Mouse (Mus musculus) megakaryocyte progenitor cell, adult 5-6 weeks (primary cell): ENCODE data around the gene Wipf1. TPM values are rescaled to one million over a fixed set of nuclear protein-coding genes. Genes with fewer than 3 reads are reported as not detected.

Experiments used
- ATAC-seq: replicated peaks from 2 replicates; pipeline ENCODE4 v1.8.0; 2016; ENCODE audit warnings: mild to moderate bottlenecking, moderate TSS enrichment, inconsistent platforms; ENCODE audit not compliant: poor library complexity
- total RNA-seq, 2 experiments: library from RNA; stranded (forward) in 1 of 2; stranded (reverse) in 1 of 2; fragments of 157-497, 149-512 nt in 1 of 2; fragments of 200-1000 nt in 1 of 2; gene quantifications; 2 replicates each; pipeline versions ENCODE4 v1.2.3 to v1.2.4; 2015 to 2017

The Wipf1 gene
- total RNA-seq, 2 experiments from 2014 or later: 13.7 to 39.1 TPM

GRCm38 (mm10) chr2:73450172-73450715 is 79.3 kb downstream of the Wipf1 start:
- ATAC-seq: no peak

GRCm38 (mm10) chr2:73443985-73444384 is 85.5 kb downstream of the Wipf1 start:
- ATAC-seq: no peak

DNA sequence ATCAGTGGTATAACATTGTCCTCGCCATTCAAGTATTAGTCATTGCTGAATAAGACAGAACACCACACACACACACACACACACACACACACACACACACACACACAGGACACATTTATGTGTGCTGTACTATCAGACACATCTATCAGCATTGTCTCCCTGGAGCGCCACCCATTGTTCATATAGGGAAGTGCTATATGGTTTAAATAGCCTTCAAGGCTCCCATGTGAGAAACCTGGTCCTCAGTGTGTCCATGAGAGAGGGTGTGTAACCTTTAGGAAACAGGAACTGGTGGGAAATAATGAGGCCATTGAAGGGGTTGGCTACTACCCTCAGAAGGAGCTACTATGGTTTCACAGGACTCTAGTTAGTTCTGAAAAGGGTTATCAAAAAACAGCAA is 87.5 kb downstream of the Wipf1 start:
- peak; percentile 68 for ATAC-seq

- no peak for ATAC-seq
Observed at GRCm38 (mm10) chr2:73440319-73440718, 89.2 kb downstream of the Wipf1 start.

DNA sequence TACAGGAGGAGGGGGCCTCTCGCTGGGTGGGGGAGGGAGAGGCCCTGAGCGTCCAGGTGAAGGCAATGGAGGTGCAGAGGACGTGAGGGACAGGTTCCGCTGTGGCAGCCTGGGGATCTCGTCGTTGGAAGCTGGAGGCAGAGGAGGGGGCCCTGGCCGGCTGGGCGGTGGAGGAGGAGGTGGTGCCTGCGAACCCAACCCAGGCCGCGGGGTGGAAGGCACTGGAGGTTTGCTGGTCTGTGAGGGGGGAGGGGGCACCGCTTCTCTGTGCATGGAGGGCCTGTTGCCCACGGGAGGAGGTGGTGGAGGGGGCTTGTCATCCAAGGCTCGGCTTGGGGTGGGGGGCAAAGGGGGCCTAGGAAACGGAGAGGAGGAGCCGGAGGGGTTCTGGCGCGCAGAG is 92.6 kb downstream of the Wipf1 start:
- no peak for ATAC-seq

DNA sequence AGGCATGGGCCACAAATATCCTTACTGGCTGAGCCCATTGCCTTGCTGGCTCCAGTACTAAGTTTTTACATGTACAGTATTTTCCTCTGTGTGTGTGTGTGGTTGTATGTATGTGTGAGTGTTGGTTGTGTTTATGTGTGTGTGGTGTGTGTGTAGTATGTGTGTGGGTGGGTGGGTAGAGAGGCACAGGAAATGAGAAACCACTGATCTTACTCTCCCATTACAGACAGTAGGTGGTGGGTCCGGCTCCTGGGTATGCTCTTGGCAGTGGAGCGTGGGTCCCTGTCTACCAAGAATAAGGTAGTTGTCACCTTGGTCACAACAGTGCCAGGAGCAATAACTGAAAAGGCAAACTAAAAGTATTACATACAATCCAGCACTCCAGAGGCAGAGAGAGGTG is 93.7 kb downstream of the Wipf1 start:
- no peak for ATAC-seq

DNA sequence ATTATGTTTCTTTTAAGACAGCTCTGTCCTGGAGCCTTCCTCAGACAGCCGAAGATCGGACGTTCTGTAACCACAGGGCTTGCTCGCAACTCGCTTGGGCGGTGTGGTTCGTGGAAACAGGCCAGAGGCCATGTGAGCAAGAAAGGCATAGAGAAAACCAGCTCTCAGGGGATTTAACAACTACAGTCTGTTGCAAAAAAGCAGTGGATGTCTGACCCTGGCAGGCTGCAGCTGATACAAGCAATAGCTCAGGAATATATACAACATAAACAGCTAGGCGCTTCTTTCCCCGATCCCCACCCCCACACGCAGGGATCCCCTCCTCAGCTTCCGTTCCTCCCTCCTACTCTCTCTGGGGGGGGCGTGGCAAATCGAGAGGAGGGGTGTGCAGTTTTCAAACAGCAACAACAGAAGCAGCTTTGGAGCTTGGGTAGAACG is 97.6 kb downstream of the Wipf1 start:
- no peak for ATAC-seq

- ATAC-seq: no peak
Observed at GRCm38 (mm10) chr2:73428803-73429468, 100.6 kb downstream of the Wipf1 start.

DNA sequence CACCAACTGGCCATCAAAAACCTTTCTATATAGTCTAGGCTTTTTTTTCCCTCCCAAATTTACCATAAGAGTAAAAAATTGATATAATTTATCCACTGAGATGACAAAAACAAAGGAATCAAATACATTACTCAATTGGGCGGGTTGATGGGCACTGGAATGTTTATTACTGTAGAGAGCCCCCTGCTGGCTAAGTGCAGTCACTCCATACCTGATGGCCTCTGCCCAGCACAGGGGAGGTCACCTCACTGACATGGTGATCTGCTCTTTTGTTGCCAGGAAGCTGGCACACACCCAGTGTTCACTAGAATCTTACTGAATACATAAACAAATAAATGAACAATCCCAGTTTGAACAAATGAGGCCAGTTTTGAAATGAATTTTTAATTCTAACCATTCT is 102.2 kb downstream of the Wipf1 start:
- peak; percentile 98 for ATAC-seq

- ATAC-seq: no peak
Observed at GRCm38 (mm10) chr2:73425822-73426221, 103.7 kb downstream of the Wipf1 start.

GRCm38 (mm10) chr2:73419730-73420129 is 109.8 kb downstream of the Wipf1 start:
- no peak for ATAC-seq

DNA sequence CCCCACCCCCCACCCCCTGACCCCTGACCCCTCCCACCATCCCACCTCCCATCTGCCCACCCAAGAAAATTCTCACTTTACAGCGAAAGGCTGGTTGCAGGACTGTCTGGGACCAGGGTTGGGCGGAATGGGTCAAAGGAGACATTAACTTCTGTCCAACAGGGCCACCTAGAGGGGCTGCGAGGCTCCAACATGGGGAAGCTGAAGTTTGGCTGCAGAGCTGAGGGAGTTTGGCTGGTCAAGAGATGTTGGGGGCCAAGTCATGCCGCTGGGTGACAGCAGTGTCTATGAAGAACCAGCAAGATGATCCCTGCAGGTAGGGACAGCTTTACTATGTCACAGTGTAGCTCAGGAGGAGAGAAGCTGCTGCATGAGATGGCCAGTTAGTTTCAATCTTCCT is 110.2 kb downstream of the Wipf1 start:
- ATAC-seq: peak; percentile 81

- no peak for ATAC-seq
Observed at GRCm38 (mm10) chr2:73415892-73416291, 113.6 kb downstream of the Wipf1 start.

DNA sequence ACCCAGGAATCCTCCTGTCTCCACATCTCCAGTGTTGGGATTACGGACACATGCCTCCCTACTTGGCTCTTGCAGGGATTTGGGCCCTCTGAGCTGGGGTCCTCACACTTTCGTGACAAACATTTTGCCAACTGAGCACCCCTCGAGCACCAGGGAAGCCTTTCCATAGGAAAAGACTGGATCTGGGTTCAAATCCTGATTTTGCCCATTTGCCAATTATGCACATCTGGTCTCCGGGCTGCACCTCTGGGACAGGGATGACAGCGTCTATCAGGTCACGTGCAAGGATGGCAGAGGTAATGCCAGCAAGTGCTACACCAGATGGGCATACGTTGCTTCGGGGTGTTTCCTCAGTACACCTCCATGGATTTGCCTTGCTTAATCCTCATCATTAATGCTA is 119.5 kb downstream of the Wipf1 start:
- no peak for ATAC-seq

GRCm38 (mm10) chr2:73407662-73408061 is 121.9 kb downstream of the Wipf1 start:
- no peak for ATAC-seq

DNA sequence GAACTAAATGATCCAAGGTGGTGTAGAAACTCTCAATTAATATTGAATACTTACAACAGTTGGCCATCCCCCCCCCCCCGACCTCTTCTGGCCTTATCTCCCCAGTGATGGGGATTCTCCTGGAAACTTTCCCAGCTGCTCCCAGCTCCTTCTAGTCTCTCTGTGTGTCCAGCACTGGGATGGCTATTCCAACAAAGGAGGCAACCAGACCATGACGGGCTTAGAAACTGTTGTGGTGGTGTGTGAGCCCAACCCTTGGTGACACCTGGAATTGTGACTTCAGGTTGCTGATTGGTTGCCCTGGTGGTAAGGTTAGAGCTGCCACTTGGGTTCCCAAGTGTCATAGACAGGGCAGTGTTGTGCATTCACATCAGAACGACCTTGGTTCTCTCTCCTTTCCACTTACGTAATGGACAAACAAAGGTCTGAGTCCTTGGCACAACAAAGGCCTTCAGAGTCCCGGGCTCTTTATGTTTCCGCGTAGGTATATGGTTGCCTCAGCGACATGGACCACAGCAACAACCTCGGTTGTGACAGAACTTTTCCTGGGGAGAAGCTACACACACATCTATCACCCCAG is 123.1 kb downstream of the Wipf1 start:
- no peak for ATAC-seq

DNA sequence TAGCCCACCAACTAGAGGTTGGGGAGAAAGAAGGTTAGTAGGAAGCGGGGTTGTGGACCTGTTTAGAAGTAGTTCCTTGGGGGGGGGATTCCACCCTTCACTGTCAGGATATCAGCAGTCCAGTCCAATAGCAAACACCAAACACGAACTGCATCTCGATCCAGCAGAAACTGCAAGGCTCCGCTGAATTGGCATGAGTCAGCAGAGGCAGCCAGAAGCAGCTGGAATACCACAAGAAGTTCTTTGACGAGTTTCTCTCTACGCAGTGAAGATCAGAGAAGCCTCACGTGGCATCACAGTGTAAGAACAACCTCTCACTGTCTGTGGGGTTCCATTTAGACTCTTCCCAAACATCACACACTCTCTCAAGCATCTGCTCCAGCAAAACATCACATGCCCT is 124.6 kb downstream of the Wipf1 start:
- no peak for ATAC-seq

- no peak for ATAC-seq
Observed at GRCm38 (mm10) chr2:73404442-73404841, 125.1 kb downstream of the Wipf1 start.

- ATAC-seq: no peak
Observed at GRCm38 (mm10) chr2:73403385-73404013, 126.0 kb downstream of the Wipf1 start.

DNA sequence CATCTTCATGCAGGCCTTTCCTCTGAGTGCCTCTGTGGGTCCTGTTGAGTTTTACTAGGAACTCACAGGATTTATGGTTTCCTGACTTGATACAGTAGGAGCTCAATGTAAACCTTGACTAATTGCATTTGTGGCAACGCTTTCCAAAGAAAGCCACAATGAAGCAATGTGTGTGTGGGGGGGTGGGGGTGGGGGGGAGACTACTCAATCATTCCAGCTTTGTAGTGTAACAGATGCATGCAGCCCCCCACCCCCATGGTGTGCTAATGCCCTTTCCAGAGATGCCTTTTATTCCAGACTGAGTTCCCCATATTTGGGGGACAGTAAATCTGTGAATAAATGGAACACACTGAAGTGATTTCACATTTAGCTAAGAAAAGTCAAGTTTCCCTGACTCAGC is 127.8 kb downstream of the Wipf1 start:
- no peak for ATAC-seq

DNA sequence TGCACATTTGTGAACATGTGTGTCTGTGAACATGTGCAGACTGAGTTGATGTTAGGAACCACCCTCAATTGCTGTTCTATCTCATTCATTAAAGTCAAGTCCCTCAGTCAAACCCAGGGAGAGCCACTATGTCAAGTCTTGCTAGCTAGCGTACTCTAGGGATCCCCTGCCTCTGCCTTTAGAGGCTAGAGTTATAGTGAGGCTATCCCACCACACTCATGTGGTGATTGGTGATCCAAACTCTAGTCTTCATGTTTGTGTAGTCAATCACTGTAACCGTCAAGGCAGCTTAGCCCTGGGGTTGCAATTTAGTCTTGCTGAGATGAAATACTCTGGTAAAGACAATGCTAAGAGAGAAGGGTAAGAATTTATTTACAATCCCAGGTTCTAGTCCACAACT is 132.1 kb downstream of the Wipf1 start:
- no peak for ATAC-seq

GRCm38 (mm10) chr2:73396828-73397325 is 132.7 kb downstream of the Wipf1 start:
- ATAC-seq: peak; percentile 74
